Mouse (Mus musculus) limb, embryonic 11.5 days (tissue): ENCODE results near the gene Men1. TPM values are rescaled to one million over a fixed set of nuclear protein-coding genes. Genes with fewer than 3 reads are reported as not detected.

Experiments used
- ATAC-seq: fragments of 200-750 bp; cut with Nextera tagmentation; 2 replicates; pipeline ENCODE4 v1.8.0; 2017; ENCODE audit warnings: low read depth; ENCODE audit not compliant: insufficient number of reproducible peaks, low FRiP score, low TSS enrichment
- DNase-seq: peaks from one replicate; pipeline ENCODE4 v3.0.0-alpha.2; 2015; ENCODE audit warnings: low spot score
- H3K27ac ChIP-seq: fragments of 300-500 bp; sonication (generic); replicated peaks from 2 replicates; pipeline ENCODE4 v1.5.1; 2014; ENCODE audit warnings: low read depth, mild to moderate bottlenecking, low read length
- H3K27me3 ChIP-seq: fragments of 300-500 bp; sonication (generic); 2 replicates; pipeline ENCODE4 v1.6.1; 2014; ENCODE audit warnings: mild to moderate bottlenecking, low read length, mixed read lengths; ENCODE audit not compliant: control insufficient read depth, insufficient read depth
- H3K36me3 ChIP-seq: fragments of 300-500 bp; sonication (generic); 2 replicates; pipeline ENCODE4 v1.6.1; 2014; ENCODE audit warnings: mild to moderate bottlenecking, low read length, moderate library complexity, mixed read lengths; ENCODE audit not compliant: control insufficient read depth, insufficient read depth
- H3K4me1 ChIP-seq: fragments of 300-500 bp; sonication (generic); 2 replicates; pipeline ENCODE4 v1.6.1; 2014; ENCODE audit warnings: low read length, mixed read lengths; ENCODE audit not compliant: control insufficient read depth, insufficient read depth
- H3K4me2 ChIP-seq: fragments of 300-500 bp; sonication (generic); 2 replicates; pipeline ENCODE4 v1.6.1; 2014; ENCODE audit warnings: low read depth, mild to moderate bottlenecking, moderate library complexity; ENCODE audit not compliant: severe bottlenecking
- H3K4me3 ChIP-seq: fragments of 300-500 bp; sonication (generic); 2 replicates; pipeline ENCODE4 v1.5.1; 2014; ENCODE audit warnings: low read depth, low read length
- H3K9ac ChIP-seq: fragments of 300-500 bp; sonication (generic); 2 replicates; pipeline ENCODE4 v1.6.1; 2014; ENCODE audit warnings: mild to moderate bottlenecking, low read length
- H3K9me3 ChIP-seq: fragments of 300-500 bp; sonication (generic); 2 replicates; pipeline ENCODE4 v1.6.1; 2016; ENCODE audit warnings: low read length; ENCODE audit not compliant: control insufficient read depth
- WGBS: fragments of 180-500 bp; shearing (Covaris S2); extraction: QIAGEN DNeasy Blood & Tissue Kit; methylation state at CpG from one replicate; pipeline ENCODE4 v1.1.7; 2014; 5-methylcytosine and 5-hydroxymethylcytosine counted together
- polyA plus RNA-seq: library from polyadenylated mRNA; unstranded; fragments of >200 nt; fragmentation: Nextera tagmentation; extraction: Ambion mirVana; gene quantifications from 2 replicates; pipeline ENCODE4 v1.2.1, GENCODE M21; 2014

Men1 gene
- polyA plus RNA-seq, 1 experiment from 2014 or later, result 65.3 TPM

DNA sequence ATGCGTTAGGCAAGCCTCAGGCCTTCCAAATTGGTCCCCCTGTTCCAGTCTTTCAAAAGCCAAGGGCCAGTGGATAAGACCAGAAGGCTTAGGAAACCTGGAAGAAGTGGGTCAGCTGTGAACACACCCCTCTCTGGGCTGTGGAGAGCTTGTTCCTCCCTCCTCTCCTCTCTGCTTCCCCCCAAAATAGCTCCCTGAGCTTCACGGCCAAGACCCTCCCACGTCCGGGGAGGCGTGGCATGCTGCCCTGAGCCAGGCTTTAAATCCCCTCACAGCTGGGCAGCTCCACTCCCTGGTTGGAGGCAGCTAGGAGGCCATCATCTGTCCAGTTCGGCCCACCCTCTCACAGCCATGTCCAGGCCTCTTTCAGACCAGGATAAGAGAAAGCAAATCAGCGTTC lies 49.3 kb downstream of the Men1 start, which contains the start of gene Pygm:
Gene Pygm, plus strand, starts transcription at position 272 of the 400 bp plus-strand sequence.
- peak; percentile 52 for DNase-seq

DNA sequence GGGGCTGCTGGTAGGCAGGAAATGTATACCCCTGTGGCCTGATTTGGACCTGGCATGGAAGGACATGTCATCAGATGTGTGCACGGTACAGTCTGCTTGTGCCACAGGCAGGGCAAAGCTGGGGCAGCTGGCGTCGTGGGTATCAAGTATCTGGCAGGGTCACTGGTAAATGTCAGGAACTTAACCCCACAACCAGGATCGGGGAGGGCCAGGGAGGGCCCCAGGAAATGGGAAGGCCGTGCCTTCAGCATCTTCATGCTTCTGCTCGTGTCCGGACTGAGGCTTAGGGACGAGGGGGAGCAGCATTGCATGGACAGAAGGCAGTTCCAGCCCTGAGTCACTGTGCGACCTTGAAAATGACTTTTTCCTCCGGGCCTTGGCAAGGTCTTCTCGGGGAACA lies 50.2 kb downstream of the Men1 start:
- no peaks in the 10 kb centered on the region for H3K27me3 ChIP-seq
- no peaks in the 10 kb centered on the region for H3K9me3 ChIP-seq
- H3K4me3 ChIP-seq, result no peak overlapping the region
- no peak for ATAC-seq
- H3K36me3 ChIP-seq, result no peaks in the 10 kb centered on the region
- WGBS, result 82% methylated on average over 11 of the region's 11 CpGs
- no peak for DNase-seq
- H3K9ac ChIP-seq, result no peak overlapping the region
- H3K27ac ChIP-seq, result no peak overlapping the region
- H3K4me2 ChIP-seq, result no peak overlapping the region
- peaks cover 23% of the 10 kb centered on the region for H3K4me1 ChIP-seq

More for the DNA sequence above, 49.3 kb downstream of the Men1 start, which contains the start of gene Pygm:
- H3K4me2 ChIP-seq, result no peak within 1 kb of the TSS
- H3K4me1 ChIP-seq, result peaks cover 15% of the 10 kb centered on the region
- ATAC-seq, result no peak
- no peak within 1 kb of the TSS for H3K27ac ChIP-seq
- H3K36me3 ChIP-seq, result no peaks in the 10 kb centered on the region
- H3K4me3 ChIP-seq, result no peak within 1 kb of the TSS
- peak within 1 kb of the TSS; percentile 22; the same call in 1 of the 2 replicates for H3K9ac ChIP-seq
- H3K27me3 ChIP-seq, result no peaks in the 10 kb centered on the region
- H3K9me3 ChIP-seq, result no peaks in the 10 kb centered on the region
- WGBS, result 21% methylated on average over 7 of the region's 7 CpGs

DNA sequence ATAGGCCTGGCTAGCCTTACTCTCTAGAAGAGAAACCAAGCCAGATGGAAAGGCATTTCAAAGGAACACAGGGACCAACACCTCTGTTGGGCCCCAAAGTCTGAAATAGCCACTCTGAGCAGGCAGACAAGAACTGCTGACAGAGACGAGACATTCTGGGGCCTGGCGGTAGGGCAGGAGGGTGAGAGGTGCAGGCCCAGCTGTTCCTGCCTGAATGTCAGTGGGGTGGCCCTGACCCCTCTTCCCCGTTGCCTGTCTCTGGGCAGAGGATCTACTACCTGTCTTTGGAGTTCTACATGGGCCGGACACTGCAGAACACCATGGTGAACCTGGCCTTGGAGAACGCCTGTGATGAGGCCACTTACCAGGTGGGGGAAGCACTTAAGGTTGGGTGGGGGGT lies 50.6 kb downstream of the Men1 start:
- DNase-seq (no peak), ATAC-seq (no peak)
- 80% methylated on average over 5 of the region's 5 CpGs for WGBS
- no peaks in the 10 kb centered on the region for H3K9me3 ChIP-seq
- no peak overlapping the region for H3K27ac ChIP-seq
- H3K9ac ChIP-seq, result no peak overlapping the region
- no peaks in the 10 kb centered on the region for H3K27me3 ChIP-seq
- peaks cover 23% of the 10 kb centered on the region for H3K4me1 ChIP-seq
- no peak overlapping the region for H3K4me3 ChIP-seq
- no peak overlapping the region for H3K4me2 ChIP-seq
- H3K36me3 ChIP-seq, result no peaks in the 10 kb centered on the region

DNA sequence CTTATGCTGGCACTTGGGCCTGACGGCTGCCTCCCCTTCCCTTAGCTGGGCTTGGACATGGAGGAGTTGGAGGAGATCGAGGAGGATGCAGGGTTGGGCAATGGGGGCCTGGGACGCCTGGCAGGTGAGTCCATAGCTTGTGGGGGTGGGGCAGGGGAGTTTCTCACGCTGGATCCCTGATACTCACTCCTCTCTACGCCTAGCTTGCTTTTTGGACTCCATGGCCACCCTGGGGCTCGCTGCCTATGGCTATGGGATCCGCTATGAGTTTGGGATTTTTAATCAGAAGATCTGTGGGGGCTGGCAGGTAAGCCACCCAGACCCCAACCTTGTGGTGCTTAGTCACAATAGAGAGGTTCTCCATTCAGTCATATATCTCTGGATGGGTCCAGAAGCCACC lies 51.0 kb downstream of the Men1 start:
- H3K27me3 ChIP-seq, result no peaks in the 10 kb centered on the region
- ATAC-seq (no peak), DNase-seq (no peak)
- no peaks in the 10 kb centered on the region for H3K9me3 ChIP-seq
- H3K4me3 ChIP-seq, result no peak overlapping the region
- 78% methylated on average over 7 of the region's 7 CpGs for WGBS
- no peak overlapping the region for H3K4me2 ChIP-seq
- no peak overlapping the region for H3K9ac ChIP-seq
- no peaks in the 10 kb centered on the region for H3K36me3 ChIP-seq
- H3K27ac ChIP-seq, result no peak overlapping the region
- peaks cover 23% of the 10 kb centered on the region for H3K4me1 ChIP-seq

DNA sequence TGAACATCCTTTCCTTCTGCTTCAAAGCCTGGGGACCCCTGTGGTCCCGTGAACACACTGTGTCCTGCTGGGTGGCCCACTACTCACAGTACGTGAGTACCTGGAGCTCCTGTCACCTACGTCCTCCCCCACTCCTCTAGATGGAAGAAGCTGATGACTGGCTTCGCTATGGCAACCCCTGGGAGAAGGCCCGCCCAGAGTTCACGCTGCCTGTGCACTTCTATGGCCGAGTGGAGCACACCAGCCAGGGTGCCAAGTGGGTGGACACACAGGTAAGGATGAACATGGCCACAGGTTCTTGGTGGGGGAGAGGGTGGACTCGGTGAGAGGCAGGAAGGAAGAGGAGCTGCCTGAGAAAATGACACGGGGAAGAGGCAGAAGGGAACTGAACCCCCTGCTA lies 51.5 kb downstream of the Men1 start:
- no peak for ATAC-seq
- H3K4me2 ChIP-seq, result no peak overlapping the region
- peaks cover 23% of the 10 kb centered on the region for H3K4me1 ChIP-seq
- no peaks in the 10 kb centered on the region for H3K36me3 ChIP-seq
- no peak for DNase-seq
- H3K9me3 ChIP-seq, result no peaks in the 10 kb centered on the region
- no peaks in the 10 kb centered on the region for H3K27me3 ChIP-seq
- H3K27ac ChIP-seq, result no peak overlapping the region
- 61% methylated on average over 9 of the region's 9 CpGs for WGBS
- H3K4me3 ChIP-seq, result no peak overlapping the region
- H3K9ac ChIP-seq, result no peak overlapping the region

DNA sequence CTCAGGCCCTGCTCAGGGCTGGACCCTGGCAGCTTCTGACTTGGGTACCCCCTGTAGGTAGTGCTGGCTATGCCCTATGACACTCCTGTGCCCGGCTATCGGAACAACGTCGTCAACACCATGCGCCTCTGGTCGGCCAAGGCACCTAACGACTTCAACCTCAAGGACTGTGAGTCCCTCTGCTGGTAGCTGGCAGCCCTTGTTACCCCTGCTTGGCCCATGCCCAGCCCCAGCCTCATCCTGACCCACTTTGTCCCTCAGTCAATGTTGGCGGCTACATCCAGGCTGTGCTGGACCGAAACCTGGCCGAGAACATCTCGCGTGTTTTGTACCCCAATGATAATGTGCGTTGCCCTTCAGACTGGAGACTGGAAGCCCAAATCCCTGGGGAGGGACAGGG lies 53.2 kb downstream of the Men1 start:
- ATAC-seq, result no peak
- Histone ChIP-seq H3K36me3 (no peaks in the 10 kb centered on the region), H3K4me2 (no peak overlapping the region), H3K9me3 (no peaks in the 10 kb centered on the region), H3K9ac (no peak overlapping the region), H3K27me3 (no peaks in the 10 kb centered on the region), H3K27ac (no peak overlapping the region), H3K4me1 (peaks cover 23% of the 10 kb centered on the region), H3K4me3 (no peak overlapping the region)
- 82% methylated on average over 13 of the region's 13 CpGs for WGBS
- no peak for DNase-seq

DNA sequence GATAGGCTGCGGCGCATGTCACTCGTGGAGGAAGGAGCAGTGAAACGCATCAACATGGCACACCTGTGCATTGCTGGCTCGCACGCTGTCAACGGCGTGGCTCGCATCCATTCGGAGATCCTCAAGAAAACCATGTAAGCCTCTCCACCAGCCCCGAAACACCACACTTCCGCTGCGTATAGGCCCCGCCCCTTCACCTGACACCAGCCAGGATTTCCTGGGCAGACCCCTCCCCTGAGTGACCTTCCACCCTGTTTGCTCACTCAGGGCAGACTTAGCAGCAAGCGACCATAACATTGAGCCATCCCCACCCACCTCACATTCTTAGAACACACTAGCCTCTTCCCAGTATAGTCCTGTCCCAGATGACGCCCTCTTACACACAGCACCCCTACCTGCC lies 55.0 kb downstream of the Men1 start:
- Histone ChIP-seq H3K9ac (no peak overlapping the region; the same call in 1 of the 2 replicates), H3K36me3 (no peaks in the 10 kb centered on the region), H3K9me3 (no peaks in the 10 kb centered on the region), H3K4me1 (peaks cover 9% of the 10 kb centered on the region), H3K4me3 (peak overlapping the region; percentile 27), H3K27ac (no peak overlapping the region), H3K27me3 (no peaks in the 10 kb centered on the region), H3K4me2 (peak overlapping the region; percentile 68)
- ATAC-seq (0 out of 2 replicates have a peak, but pooled peaks have one; percentile 23), DNase-seq (peak; percentile 63)
- 3% methylated on average over 16 of the region's 16 CpGs for WGBS

DNA sequence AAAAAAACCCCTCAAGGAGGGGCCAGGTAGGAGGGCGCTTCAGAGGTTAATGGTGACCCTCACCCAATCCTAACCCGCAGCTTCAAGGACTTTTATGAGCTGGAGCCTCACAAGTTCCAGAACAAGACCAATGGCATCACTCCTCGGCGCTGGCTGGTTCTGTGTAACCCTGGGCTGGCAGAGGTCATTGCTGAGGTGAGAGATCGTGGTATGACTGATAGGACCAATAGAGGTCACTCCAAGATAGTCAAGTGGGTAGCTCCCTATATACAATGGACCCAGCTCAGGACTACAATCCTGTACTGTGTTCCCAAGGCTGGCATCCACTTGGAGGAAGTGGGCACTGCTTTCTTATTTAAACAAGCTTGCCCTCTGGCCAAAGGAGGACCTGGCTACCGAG lies 55.5 kb downstream of the Men1 start:
- no peak overlapping the region for H3K9ac ChIP-seq
- no peaks in the 10 kb centered on the region for H3K9me3 ChIP-seq
- ATAC-seq (no peak), DNase-seq (no peak)
- peaks cover 9% of the 10 kb centered on the region for H3K4me1 ChIP-seq
- H3K27me3 ChIP-seq, result no peaks in the 10 kb centered on the region
- H3K4me2 ChIP-seq, result no peak overlapping the region; the same call in 1 of the 2 replicates
- 53% methylated on average over 6 of the region's 6 CpGs for WGBS
- no peaks in the 10 kb centered on the region for H3K36me3 ChIP-seq
- no peak overlapping the region for H3K27ac ChIP-seq
- no peak overlapping the region for H3K4me3 ChIP-seq
